Mouse (Mus musculus) midbrain, embryonic 10.5 days (tissue): ENCODE measurements at regions not wholly inside any gene's neighbourhood (a gene's known extent, or its start where the extent isn't known, plus 50 kb on each side); places are given as distances from the start of the nearest gene placed in this dataset.

Experiments
- DNase-seq: peaks from one replicate; pipeline ENCODE4 v3.0.0-alpha.2; 2017; ENCODE audit warnings: low spot score
- H3K27ac ChIP-seq: fragments of 300-500 bp; sonication (generic); replicated peaks from 2 replicates; pipeline ENCODE4 v1.5.1; 2016; ENCODE audit warnings: mild to moderate bottlenecking
- H3K27me3 ChIP-seq: fragments of 300-500 bp; sonication (generic); 2 replicates; pipeline ENCODE4 v1.6.1; 2016; ENCODE audit warnings: low read depth, mild to moderate bottlenecking; ENCODE audit not compliant: poor library complexity, severe bottlenecking
- H3K36me3 ChIP-seq: fragments of 300-500 bp; sonication (generic); 2 replicates; pipeline ENCODE4 v1.6.1; 2016; ENCODE audit warnings: mild to moderate bottlenecking, moderate library complexity
- H3K4me1 ChIP-seq: fragments of 300-500 bp; sonication (generic); 2 replicates; pipeline ENCODE4 v1.6.1; 2016
- H3K4me3 ChIP-seq: fragments of 300-500 bp; sonication (generic); 2 replicates; pipeline ENCODE4 v1.5.1; 2016; ENCODE audit warnings: mild to moderate bottlenecking, moderate library complexity
- H3K9me3 ChIP-seq: fragments of 300-500 bp; sonication (generic); replicated peaks from 2 replicates; pipeline ENCODE4 v1.6.1; 2016; ENCODE audit warnings: mild to moderate bottlenecking
- WGBS: fragments of 180-500 bp; shearing (Covaris S2); methylation state at CpG from one replicate; pipeline ENCODE4 v1.1.7; 2016; 5-methylcytosine and 5-hydroxymethylcytosine counted together

DNA sequence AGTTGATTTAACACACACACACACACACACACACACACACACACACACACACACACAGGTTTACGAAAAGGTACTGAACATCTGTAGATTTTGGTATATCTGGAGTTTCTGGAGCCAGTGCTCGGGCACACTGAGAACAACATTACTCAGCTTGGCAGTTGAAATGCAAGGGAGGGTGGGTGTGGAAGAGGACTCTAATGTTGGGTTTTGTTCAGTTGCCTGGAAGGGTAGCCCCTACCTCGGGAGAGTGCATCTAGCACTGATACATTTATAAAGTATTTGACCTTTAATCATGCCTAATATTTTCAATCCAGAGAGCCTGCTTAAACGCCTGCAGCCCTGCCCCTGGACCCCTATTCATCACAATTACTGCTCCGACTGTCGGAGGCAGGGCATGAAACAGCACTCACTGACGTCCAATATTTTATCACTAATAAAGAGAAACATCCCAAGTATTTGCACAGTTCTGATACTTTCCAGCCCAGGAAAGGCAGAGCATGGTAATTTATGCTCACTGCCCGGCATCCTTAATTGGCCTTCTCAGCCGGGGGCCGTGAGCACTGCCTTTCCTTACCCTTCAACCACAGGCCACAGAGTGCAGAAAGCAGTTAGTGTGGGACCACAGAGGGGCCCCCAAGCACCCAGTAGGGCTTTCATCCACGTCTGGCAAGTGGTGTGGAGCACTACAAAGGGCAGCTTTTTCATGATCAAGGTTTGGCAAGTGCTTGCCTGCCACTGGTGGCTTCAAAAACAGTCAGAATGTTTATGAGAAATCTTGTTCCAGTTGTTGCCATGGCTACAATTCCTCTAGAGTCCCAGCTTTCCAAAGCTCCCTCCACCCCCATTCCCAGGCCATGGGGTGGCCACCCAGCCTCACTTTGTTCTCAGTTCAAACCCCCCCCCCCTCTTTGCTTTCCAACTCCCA is 76.3 kb upstream of the Pkdcc start:
- Histone ChIP-seq H3K27me3 (peaks cover 31% of the 10 kb centered on the region), H3K4me1 (peaks cover 36% of the 10 kb centered on the region), H3K27ac (no peak overlapping the region), H3K4me3 (no peak overlapping the region), H3K9me3 (no peaks in the 10 kb centered on the region), H3K36me3 (no peaks in the 10 kb centered on the region)
- DNase-seq = no peak
- WGBS = 48% methylated on average over 11 of the region's 11 CpGs

DNA sequence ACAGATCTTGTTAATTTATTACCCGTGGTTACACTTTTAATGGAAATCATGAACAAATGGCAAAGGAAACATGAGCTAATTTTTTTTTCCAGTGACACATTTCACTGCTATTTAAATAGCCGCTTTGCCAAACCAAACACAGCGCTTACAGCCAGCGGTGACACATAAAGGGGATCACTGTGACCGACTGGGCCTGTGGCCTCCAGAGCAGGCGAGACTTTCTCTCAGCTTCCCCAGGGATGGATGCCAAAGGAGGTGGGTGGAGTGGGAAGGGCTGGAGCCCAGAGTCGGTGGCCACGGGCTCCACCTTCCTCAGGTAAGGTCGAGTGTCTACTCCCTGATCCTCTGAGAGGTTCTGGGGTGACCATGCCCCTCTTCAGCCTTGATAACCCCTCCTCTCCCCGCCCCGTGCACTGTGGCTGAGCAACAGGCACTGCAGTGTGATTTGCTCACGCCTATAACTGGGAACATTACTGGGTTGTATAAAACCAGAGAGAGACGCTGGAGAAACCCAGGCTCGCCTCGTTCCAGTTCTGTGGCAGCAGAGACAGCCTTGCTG is 66.6 kb upstream of the Pkdcc start:
- no peak for DNase-seq
- Histone ChIP-seq H3K27ac (no peak overlapping the region), H3K4me3 (no peak overlapping the region), H3K36me3 (no peaks in the 10 kb centered on the region), H3K4me1 (no peaks in the 10 kb centered on the region), H3K9me3 (no peaks in the 10 kb centered on the region), H3K27me3 (no peaks in the 10 kb centered on the region; the same call in 1 of the 2 replicates)
- 93% methylated on average over 15 of the region's 15 CpGs for WGBS

DNA sequence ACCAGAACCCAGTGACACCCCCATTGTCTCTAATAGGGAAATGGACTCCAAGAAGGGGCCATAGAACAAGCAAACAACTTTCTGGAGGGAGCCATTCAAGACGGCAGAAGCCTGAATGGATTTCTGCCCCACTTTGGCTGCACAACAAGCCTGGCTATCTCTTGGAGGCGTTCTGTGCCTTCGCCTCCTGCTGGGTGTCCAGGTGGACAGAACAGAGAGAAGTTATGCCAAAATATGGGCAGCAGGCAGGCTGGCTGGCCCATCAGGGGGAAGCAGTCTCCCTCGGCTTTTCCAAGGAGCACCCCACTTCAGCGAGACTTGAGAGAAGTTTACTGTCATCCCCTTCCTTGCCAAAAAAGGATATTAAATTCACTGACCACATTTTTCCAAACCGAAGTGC is 65.8 kb upstream of the Pkdcc start:
- H3K27ac ChIP-seq = no peak overlapping the region
- no peaks in the 10 kb centered on the region for H3K9me3 ChIP-seq
- no peaks in the 10 kb centered on the region for H3K36me3 ChIP-seq
- no peaks in the 10 kb centered on the region; the same call in 1 of the 2 replicates for H3K27me3 ChIP-seq
- H3K4me3 ChIP-seq = no peak overlapping the region
- WGBS = 85% methylated on average over 6 of the region's 6 CpGs
- no peak for DNase-seq
- no peaks in the 10 kb centered on the region for H3K4me1 ChIP-seq

DNA sequence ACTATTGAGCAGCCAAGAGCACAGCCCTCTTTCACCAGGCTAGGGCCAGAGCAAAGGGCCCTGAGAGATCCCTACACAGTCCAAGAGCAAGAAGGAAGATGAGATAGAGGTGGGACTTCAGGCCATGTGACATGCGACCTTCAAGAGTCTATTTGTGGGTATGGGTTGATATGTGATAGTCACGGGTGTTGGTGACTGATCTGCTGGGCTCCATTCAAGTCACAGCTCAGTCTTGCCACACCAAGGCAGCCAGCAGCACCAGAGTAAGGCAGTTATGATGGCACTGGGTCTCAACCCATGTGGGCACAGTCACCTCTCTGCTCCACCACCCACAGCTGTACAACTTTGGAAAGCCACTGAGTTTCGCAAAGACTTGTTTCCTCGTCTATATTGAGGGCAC is 60.0 kb upstream of the Pkdcc start:
- peaks cover 3% of the 10 kb centered on the region for H3K27me3 ChIP-seq
- DNase-seq = no peak
- H3K4me3 ChIP-seq = no peak overlapping the region
- no peaks in the 10 kb centered on the region for H3K9me3 ChIP-seq
- no peaks in the 10 kb centered on the region for H3K36me3 ChIP-seq
- H3K27ac ChIP-seq = no peak overlapping the region
- no peaks in the 10 kb centered on the region for H3K4me1 ChIP-seq
- 92% methylated on average over 4 of the region's 4 CpGs for WGBS

DNA sequence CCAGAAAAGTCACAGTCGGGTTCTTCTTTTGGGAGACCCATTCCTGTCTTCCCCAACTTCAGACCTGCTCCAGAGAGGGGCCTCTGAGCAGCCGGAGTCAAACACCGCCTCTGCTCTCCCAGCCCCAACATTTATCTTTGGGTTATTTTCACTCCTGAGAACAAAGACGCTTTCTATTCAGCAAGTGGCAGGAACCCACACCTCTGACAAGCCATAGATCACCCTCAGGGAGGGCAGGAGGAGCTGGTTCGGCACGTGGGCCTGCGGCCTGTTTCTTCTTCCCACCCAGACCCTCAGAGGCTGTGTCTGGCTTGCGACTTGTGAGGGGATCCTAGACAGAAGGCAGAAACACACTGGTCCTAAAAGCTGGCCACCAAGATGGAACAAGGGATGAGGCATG is 58.4 kb upstream of the Pkdcc start:
- H3K27me3 ChIP-seq = peaks cover 3% of the 10 kb centered on the region; the same call in 1 of the 2 replicates
- H3K36me3 ChIP-seq = no peaks in the 10 kb centered on the region
- H3K4me1 ChIP-seq = peaks cover under 1% of the 10 kb centered on the region; the same call in 1 of the 2 replicates

DNA sequence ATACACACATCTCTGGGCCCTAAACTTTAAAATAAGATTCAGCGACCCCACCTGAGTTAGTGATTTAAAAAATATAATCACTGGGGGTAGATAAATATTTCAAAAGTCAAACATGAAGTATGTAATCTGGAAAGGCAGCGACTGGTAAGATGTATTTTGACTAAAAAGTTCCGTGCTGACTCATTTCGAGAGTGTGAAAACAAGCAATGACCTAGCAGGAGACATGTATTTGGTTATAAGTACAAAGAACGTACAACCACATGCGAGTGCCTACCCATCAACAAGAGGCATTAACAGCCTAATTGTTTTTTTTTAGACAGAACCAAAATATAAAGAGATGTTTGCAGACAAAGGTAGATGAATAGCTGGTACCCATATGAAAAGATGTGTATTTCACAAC is 57.0 kb upstream of the Pkdcc start:
- H3K27me3 ChIP-seq = peaks cover 8% of the 10 kb centered on the region
- H3K4me1 ChIP-seq = peaks cover 7% of the 10 kb centered on the region; the same call in 1 of the 2 replicates
- no peak for DNase-seq
- H3K27ac ChIP-seq = no peak overlapping the region
- H3K9me3 ChIP-seq = no peaks in the 10 kb centered on the region
- no peak overlapping the region for H3K4me3 ChIP-seq
- 90% methylated on average over 6 of the region's 6 CpGs for WGBS
- no peaks in the 10 kb centered on the region for H3K36me3 ChIP-seq

More for the DNA sequence above, 58.4 kb upstream of the Pkdcc start:
- Histone ChIP-seq H3K4me3 (no peak overlapping the region), H3K9me3 (no peaks in the 10 kb centered on the region), H3K27ac (no peak overlapping the region)
- 78% methylated on average over 8 of the region's 8 CpGs for WGBS
- no peak for DNase-seq

DNA sequence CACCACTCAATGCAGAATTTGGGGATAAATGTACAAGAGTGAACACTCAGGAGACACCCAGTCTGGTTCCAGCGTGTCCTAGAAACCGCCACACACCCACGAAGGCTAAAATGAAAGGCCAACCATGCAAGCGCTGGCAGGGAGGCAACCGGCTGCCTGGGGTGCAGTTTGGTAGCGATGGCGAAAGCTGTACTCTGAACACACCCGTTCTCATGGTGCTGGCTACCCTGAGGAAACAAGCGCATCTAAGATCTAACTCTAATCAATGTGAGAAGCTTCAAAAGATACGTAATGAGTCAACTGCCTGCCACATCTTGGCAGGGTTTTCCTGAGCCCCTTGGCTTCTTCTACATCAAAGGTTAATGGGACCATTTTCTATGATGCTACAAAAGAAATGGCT is 56.4 kb upstream of the Pkdcc start:
- Histone ChIP-seq H3K9me3 (no peaks in the 10 kb centered on the region), H3K4me3 (no peak overlapping the region), H3K36me3 (no peaks in the 10 kb centered on the region), H3K4me1 (peaks cover 8% of the 10 kb centered on the region; the same call in 1 of the 2 replicates), H3K27me3 (peaks cover 9% of the 10 kb centered on the region), H3K27ac (no peak overlapping the region)
- 91% methylated on average over 10 of the region's 10 CpGs for WGBS
- DNase-seq = no peak

DNA sequence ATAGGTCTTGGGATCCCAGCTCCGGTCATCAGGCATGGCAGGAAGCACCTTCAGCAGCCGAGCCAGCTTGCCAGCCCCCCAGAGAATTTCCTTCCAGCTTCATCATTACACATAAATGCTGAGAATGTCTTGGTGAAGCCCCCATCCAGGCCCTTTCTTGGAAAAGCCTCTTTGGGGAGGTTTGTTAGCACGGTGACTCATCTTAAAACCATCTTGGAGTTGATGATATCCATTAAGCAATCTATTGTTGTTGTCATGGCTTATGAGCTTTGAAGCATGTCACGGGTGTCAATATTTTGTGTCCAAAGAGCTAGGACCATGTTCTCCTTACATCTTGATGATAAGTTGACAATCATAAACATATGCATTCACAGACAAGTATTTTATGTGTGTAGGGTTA is 55.5 kb upstream of the Pkdcc start:
- no peak overlapping the region for H3K4me3 ChIP-seq
- no peak overlapping the region for H3K27ac ChIP-seq
- no peak for DNase-seq
- H3K36me3 ChIP-seq = no peaks in the 10 kb centered on the region
- H3K27me3 ChIP-seq = peaks cover 19% of the 10 kb centered on the region
- H3K9me3 ChIP-seq = no peaks in the 10 kb centered on the region
- peaks cover 18% of the 10 kb centered on the region for H3K4me1 ChIP-seq
- 89% methylated on average over 4 of the region's 4 CpGs for WGBS

DNA sequence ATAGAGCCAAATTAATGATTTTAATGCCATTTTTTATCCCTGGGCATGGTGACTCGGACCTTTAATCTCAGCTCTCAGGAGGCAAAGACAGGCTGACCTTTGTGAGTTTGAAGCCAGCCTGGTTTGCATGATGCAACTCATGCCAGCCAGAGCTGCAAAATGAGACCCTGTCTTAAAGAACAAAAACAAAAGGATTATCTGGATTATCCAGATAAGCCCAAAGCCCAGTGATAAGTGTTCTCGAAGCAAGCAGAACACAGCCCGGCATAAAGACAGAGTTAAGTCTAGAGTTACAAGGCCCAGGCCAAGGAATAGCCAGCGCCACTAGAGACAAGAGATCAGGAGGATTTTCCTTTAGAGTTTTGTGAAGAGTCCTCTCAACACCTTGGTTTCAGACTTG is 54.8 kb upstream of the Pkdcc start:
- H3K4me1 ChIP-seq = peaks cover 20% of the 10 kb centered on the region
- H3K9me3 ChIP-seq = no peaks in the 10 kb centered on the region
- DNase-seq = no peak
- WGBS = 41% methylated on average over 4 of the region's 4 CpGs
- H3K27me3 ChIP-seq = peaks cover 23% of the 10 kb centered on the region
- H3K27ac ChIP-seq = no peak overlapping the region
- no peaks in the 10 kb centered on the region for H3K36me3 ChIP-seq
- no peak overlapping the region for H3K4me3 ChIP-seq

DNA sequence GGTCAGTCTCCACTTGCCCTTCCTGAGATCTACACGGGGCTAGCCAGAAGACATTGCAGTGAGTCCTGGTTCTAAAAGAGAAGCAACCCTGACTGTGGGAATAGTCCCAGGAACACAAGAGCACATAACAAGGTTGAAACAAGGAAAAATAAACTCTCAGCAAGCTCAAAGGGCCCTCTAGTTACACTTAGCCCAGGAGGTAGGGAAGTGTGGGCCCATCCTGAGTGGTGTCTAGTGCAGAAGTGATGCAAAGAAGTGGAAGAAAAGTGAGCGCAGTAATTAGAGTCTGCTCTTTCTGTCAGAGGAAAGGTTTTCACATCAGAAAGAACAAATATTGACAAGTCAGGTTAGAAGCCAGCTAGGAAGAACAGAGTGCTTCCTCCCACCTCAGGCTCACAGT is 53.4 kb upstream of the Pkdcc start:
- no peak for DNase-seq
- no peaks in the 10 kb centered on the region for H3K36me3 ChIP-seq
- H3K9me3 ChIP-seq = no peaks in the 10 kb centered on the region
- peaks cover 37% of the 10 kb centered on the region for H3K27me3 ChIP-seq
- no peak overlapping the region for H3K4me3 ChIP-seq
- H3K27ac ChIP-seq = no peak overlapping the region
- WGBS = 77% methylated on average over 2 of the region's 2 CpGs
- peaks cover 27% of the 10 kb centered on the region for H3K4me1 ChIP-seq

DNA sequence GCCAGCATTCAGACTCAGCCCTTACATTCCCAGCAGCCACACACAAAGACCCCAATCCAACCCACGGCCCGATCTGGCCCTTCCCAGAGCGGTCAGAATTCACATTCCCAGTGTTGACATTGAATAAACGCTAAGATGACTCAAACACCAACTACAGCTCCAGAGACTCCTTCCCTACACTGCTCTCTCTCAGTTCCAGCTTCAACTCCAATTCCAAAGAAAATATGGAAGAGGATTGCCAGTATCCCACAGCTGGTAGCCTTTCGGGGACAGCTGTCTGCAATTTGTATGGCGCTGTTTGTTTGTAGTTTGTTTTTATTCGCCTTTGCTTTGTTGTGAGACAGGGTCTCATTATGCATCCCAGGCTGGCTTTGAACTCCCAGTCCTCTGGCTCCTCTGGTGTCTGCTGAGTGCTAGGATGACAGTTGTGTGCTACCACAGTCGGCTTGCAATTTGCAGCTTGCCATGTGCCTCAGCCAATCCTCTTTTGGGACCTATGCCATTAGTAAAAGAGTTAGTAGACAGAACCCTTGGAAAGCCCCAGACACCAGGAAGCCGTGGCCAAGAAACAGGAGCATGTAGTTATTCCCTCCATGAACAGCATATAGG is 51.0 kb upstream of the Pkdcc start:
- WGBS = 47% methylated on average over 9 of the region's 9 CpGs
- DNase-seq = no peak
- Histone ChIP-seq H3K4me3 (no peak overlapping the region), H3K9me3 (no peaks in the 10 kb centered on the region), H3K36me3 (no peaks in the 10 kb centered on the region), H3K4me1 (peaks cover 35% of the 10 kb centered on the region), H3K27me3 (peaks cover 49% of the 10 kb centered on the region), H3K27ac (no peak overlapping the region)

DNA sequence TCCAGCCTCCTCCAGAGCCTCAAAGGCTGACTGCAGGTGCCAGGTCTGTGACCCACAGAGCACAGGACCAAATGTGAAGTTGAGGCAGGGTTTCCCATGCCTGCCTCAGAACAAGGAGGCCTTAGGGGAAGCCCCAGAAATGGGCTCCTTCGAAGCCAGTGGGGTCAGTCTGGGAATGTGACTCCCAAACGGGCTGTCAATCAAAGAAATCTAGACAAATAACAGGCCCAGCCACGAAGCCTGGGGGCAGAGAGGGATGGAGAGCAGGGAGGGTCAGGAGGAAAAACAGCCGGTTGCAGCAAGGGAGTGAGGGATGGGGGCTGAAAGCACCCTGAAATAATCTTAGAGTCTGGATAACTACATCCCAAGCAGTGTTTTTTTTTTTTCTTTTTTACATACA is 50.4 kb upstream of the Pkdcc start:
- no peak for DNase-seq
- H3K27ac ChIP-seq = no peak overlapping the region
- H3K4me3 ChIP-seq = no peak overlapping the region
- H3K9me3 ChIP-seq = no peaks in the 10 kb centered on the region
- 19% methylated on average over 4 of the region's 4 CpGs for WGBS
- no peaks in the 10 kb centered on the region for H3K36me3 ChIP-seq
- H3K4me1 ChIP-seq = peaks cover 35% of the 10 kb centered on the region
- H3K27me3 ChIP-seq = peaks cover 45% of the 10 kb centered on the region

DNA sequence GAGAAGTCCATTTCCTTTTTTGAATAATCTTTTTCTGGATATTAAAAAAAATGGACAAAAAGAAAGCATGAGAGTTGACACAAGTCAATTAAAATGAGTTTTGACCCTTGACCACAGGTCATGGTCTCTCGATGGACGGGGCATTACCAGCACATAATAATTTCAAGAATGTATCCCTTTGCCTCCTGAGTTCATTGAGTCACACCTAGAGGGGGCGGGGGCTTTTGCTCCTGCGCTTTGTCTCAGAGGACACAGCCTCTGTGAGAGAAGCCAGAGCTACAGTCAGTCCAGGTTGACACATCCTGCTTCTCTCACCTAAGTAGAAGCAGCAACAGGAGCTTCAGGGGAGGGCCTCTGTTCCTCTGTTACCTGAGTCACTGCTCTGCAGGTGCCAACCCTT is 50.0 kb upstream of the Pkdcc start:
- 60% methylated on average over 4 of the region's 4 CpGs for WGBS
- Histone ChIP-seq H3K27me3 (peaks cover 45% of the 10 kb centered on the region), H3K36me3 (no peaks in the 10 kb centered on the region), H3K27ac (no peak overlapping the region), H3K9me3 (no peaks in the 10 kb centered on the region), H3K4me3 (no peak overlapping the region), H3K4me1 (peaks cover 35% of the 10 kb centered on the region)
- DNase-seq = no peak
